Mouse (Mus musculus) thymus, adult 2 months (tissue): ENCODE data around the gene Osbpl10. TPM values are rescaled to one million over a fixed set of nuclear protein-coding genes. Genes with fewer than 3 reads are reported as not detected.

Experiments used
- DNase-seq: peaks from one replicate; pipeline ENCODE4 v3.0.0; 2021
- H3K27ac ChIP-seq: fragments of 200-500 bp; 2 replicates; pipeline ENCODE4 v1.5.1; 2012; ENCODE audit warnings: low read length, control low read depth; ENCODE audit not compliant: control insufficient read depth, insufficient read depth
- H3K27me3 ChIP-seq: fragments of 200-500 bp; 2 replicates; pipeline ENCODE4 v1.6.1; 2012; ENCODE audit warnings: mild to moderate bottlenecking, low read length, moderate library complexity, mixed read lengths; ENCODE audit not compliant: control insufficient read depth, insufficient read depth
- H3K36me3 ChIP-seq: fragments of 200-500 bp; 2 replicates; pipeline ENCODE4 v1.6.1; 2012; ENCODE audit warnings: mild to moderate bottlenecking, low read length, moderate library complexity; ENCODE audit not compliant: control insufficient read depth, insufficient read depth
- H3K4me1 ChIP-seq: fragments of 200-500 bp; replicated peaks from 2 replicates; pipeline ENCODE4 v1.6.1; 2012; ENCODE audit warnings: low read length; ENCODE audit not compliant: control insufficient read depth, insufficient read depth
- H3K4me3 ChIP-seq: fragments of 200-500 bp; 2 replicates; pipeline ENCODE4 v1.5.1; 2012; ENCODE audit warnings: mild to moderate bottlenecking, low read length, control low read depth, moderate library complexity; ENCODE audit not compliant: control insufficient read depth, insufficient read depth
- CTCF ChIP-seq: fragments of 200-500 bp; IDR thresholded peaks from 2 replicates; pipeline ENCODE4 v1.5.1; 2012; ENCODE audit warnings: mild to moderate bottlenecking, control low read depth, low read length, moderate library complexity, borderline replicate concordance; ENCODE audit not compliant: control insufficient read depth, poor library complexity, insufficient read depth; ENCODE audit errors: extremely low read depth
- POLR2A ChIP-seq: fragments of 200-500 bp; IDR thresholded peaks from 2 replicates; pipeline ENCODE4 v1.6.1; 2012; ENCODE audit warnings: mild to moderate bottlenecking, low read length, control low read depth, moderate library complexity; ENCODE audit not compliant: control insufficient read depth, poor library complexity, insufficient read depth; ENCODE audit errors: extremely low read depth
- whole genome bisulfite sequencing: fragments of 180-500 bp; shearing (Covaris S2); methylation state at CpG from one replicate; pipeline ENCODE4 v1.1.7; 2018; 5-methylcytosine and 5-hydroxymethylcytosine counted together
- polyA plus RNA-seq: library from polyadenylated mRNA; depleted of rRNA; stranded (reverse); fragments of >200 nt; gene quantifications from 2 replicates; pipeline ENCODE4 v1.2.3, GENCODE M21; 2012

The Osbpl10 gene
- polyA plus RNA-seq, 1 experiment, result 10.3 TPM

DNA sequence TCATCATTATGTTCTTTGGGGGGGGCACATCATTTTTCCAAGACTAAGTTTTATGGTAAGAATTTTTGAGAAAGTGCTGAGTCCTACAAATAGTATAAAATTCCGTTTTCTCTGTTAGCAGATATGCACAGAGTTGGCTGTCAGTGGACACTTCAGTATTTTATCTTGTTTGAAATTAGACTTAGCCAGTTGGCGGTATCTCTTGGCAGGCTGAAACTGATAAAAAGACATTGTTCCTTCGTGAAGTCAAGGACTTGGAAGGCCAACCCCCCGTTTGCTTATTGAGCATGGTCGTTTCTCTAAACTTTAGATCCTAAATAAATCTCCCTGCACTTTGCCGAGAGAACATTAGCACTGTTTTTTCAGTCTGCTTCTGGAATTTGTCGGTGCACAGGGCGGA, 185.3 kb downstream of the Osbpl10 start:
- 91% methylated on average over 8 of the region's 8 CpGs for WGBS
- H3K27me3 ChIP-seq, result no peaks in the 10 kb centered on the region
- no peak for DNase-seq
- TF ChIP-seq POLR2A (no peak), CTCF (no peak)
- H3K4me1 ChIP-seq, result no peaks in the 10 kb centered on the region
- H3K4me3 ChIP-seq, result no peak overlapping the region
- H3K36me3 ChIP-seq, result no peaks in the 10 kb centered on the region
- no peak overlapping the region for H3K27ac ChIP-seq

DNA sequence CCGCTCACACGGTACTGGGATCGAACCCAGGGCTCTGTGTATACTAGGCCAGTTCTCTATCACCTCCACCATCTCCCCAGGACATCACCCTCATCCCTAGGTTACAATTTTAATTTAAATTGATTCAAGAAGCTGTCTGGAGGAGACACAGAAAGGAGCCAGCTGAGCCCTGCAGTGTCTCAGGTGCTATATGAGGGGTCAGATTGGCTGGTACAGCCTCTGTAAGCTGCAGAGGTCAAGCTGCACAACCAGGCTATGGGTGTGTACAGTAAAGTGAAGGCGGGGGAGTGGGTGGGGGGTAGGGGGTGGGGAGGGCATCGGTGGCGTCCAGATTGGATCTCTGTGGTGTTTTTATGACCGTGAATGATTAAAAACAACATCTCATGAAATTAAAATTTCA, 186.0 kb downstream of the Osbpl10 start:
- 96% methylated on average over 7 of the region's 7 CpGs for WGBS

DNA sequence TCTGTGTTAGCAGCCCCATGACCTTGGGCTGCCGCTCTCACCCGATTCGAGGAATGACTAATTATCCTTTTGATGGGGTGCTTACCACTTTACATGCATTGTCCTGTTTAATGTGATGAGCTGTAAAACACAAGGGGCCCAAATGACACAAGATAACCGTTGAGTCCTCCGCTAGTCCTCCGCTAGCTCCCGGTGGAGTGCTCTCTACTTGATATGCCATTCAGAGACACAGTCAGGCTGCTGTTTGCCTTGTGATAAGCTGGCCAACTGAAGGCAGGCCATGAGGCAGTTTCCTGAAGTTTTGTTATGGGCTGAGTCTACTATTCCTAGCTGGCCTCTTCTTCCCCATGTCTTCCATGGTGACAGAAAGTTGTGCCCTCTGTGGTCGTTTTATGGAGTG, 187.6 kb downstream of the Osbpl10 start:
- Histone ChIP-seq H3K36me3 (no peaks in the 10 kb centered on the region), H3K27me3 (no peaks in the 10 kb centered on the region), H3K4me1 (no peaks in the 10 kb centered on the region), H3K27ac (no peak overlapping the region), H3K4me3 (no peak overlapping the region)
- no peak for TF ChIP-seq CTCF
- no peak for TF ChIP-seq POLR2A
- DNase-seq, result no peak
- 95% methylated on average over 8 of the region's 8 CpGs for WGBS

More for the DNA sequence above, 186.0 kb downstream of the Osbpl10 start:
- Histone ChIP-seq H3K36me3 (no peaks in the 10 kb centered on the region), H3K27ac (no peak overlapping the region), H3K4me3 (no peak overlapping the region), H3K27me3 (no peaks in the 10 kb centered on the region), H3K4me1 (no peaks in the 10 kb centered on the region)
- DNase-seq, result no peak
- no peak for TF ChIP-seq POLR2A
- no peak for TF ChIP-seq CTCF

DNA sequence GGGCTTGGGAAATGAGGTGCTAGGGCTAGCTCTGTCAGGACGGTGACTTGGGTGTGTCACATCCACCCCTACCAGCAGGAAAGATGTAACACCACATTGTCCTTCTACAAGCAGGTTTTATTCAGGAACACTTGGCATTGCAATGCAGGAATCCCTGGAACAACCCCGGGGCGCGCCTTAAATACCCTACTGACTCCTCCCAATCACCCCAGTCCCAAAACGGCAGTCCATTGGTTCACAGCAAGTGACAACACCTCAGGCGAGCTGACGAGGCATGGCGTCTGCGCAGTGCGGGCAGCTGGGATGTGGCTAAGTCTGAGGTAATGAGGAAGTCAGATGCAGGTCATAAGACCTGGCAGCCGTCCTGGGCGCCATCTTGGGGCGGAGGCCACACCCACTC, 191.2 kb downstream of the Osbpl10 start:
- Histone ChIP-seq H3K27ac (no peak overlapping the region), H3K4me1 (no peaks in the 10 kb centered on the region), H3K36me3 (no peaks in the 10 kb centered on the region), H3K4me3 (no peak overlapping the region), H3K27me3 (no peaks in the 10 kb centered on the region)
- TF ChIP-seq POLR2A (no peak), CTCF (no peak)
- DNase-seq, result no peak
- 96% methylated on average over 13 of the region's 13 CpGs for WGBS

DNA sequence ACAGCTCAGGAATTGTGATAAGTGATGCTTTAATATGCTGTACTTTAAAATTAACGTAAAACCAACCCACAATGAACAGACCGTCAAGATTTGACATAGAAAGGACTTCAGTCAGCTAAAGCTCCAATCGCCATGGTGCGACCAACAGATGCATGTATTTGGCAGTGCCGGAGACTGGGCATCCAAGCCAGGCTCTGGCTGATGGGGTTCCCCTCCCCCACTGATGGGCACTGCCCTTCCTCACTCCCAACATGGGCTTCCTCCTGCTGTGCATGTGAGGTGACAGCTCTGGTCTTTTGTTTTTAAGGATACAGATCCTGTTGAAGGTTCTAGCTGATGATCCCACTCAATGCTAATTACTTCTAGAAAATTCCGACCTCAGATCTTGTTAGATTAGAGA, 193.7 kb downstream of the Osbpl10 start:
- TF ChIP-seq POLR2A (no peak), CTCF (no peak)
- H3K4me3 ChIP-seq, result no peak overlapping the region
- H3K27me3 ChIP-seq, result no peaks in the 10 kb centered on the region
- H3K27ac ChIP-seq, result no peak overlapping the region
- no peaks in the 10 kb centered on the region for H3K4me1 ChIP-seq
- 96% methylated on average over 6 of the region's 6 CpGs for WGBS
- no peak for DNase-seq
- H3K36me3 ChIP-seq, result no peaks in the 10 kb centered on the region

DNA sequence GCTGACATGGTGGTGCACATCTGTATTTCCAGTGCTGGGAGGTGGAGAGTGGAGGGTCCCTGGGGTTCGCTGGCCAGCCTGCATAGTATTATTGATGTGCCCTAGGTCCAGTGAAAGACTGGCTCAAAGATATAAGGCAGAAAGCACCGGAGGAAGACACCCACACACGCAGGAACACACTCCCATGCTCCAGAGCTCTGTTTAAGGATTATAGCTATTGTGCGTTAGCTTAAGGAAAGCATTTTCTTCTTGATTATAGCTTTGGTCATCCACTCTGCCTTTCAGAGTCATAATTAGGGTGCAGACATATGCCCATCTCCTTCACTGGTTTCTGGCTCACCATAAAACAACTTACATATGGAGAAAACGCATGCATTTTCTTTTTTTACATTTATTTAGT, 200.8 kb downstream of the Osbpl10 start:
- 98% methylated on average over 5 of the region's 5 CpGs for WGBS
- H3K27ac ChIP-seq, result no peak overlapping the region
- H3K27me3 ChIP-seq, result no peaks in the 10 kb centered on the region
- no peak overlapping the region for H3K4me3 ChIP-seq
- TF ChIP-seq POLR2A (no peak), CTCF (no peak)
- no peaks in the 10 kb centered on the region for H3K36me3 ChIP-seq
- no peak for DNase-seq
- no peaks in the 10 kb centered on the region for H3K4me1 ChIP-seq

DNA sequence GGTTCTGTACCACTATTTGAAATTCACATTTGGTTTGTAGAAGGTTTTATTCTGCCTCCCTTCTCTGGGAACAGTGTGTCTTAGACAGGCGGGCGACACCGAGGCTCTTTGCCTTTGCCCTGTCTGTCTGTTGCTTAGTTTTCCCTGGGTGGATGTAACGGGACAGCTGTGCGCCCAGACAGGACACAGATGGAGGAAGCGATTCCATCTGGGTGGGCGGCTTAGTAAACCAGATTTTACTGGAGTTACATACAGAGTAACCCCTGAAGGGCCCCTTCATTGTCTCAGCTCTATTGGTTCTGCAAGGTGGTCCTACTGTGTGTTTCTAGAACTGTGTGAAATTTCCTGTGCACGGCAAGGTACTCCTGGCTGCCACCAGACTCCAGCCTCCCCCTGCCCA, 201.6 kb downstream of the Osbpl10 start:
- Histone ChIP-seq H3K4me1 (no peaks in the 10 kb centered on the region), H3K4me3 (no peak overlapping the region), H3K27ac (no peak overlapping the region), H3K36me3 (no peaks in the 10 kb centered on the region), H3K27me3 (no peaks in the 10 kb centered on the region)
- TF ChIP-seq POLR2A (no peak), CTCF (no peak)
- no peak for DNase-seq
- 78% methylated on average over 8 of the region's 8 CpGs for WGBS
